Mouse (Mus musculus): ENCODE results near the gene Otof. TPM values are rescaled to one million over a fixed set of nuclear protein-coding genes. Genes with fewer than 3 reads are reported as not detected.
A peak's percentile ranks its signal among the peaks of the same experiment; 100 is the strongest.

Otof gene
- polyA plus RNA-seq, 1 experiment from 2014 or later: 0.84 TPM

DNA sequence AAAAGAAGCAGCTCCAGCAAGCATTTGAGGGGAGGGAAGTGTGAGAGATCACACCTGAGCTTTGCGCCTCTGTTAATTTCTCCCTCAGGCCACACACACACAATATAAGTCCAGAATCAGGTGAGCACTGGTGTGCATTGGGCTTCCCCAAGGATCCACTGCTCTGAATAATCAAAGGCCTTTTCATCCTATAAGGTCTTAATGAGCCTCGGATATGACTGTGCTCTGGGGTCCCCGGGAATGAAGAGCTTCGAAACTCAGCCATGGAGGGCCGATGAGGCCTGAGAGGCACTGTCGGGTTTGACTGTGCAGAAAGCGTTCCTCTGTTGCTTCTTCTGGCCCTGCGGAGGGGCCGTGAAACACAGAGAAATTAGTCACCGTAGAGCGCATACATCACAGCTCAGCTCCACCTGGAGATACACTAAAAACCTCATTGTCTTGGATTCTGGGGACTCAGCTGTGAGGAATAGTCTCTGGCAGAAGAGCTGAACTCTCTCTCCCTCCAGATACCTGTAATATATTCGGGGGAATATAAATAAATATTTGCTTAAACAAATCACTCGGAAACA lies 17.3 kb downstream of the Otof start:
- Histone ChIP-seq H3K4me2 (ENCODE audit: low read depth, low read length) (no peak overlapping the region), H3K9me3 (ENCODE audit: control insufficient read depth, low read length) (no peaks in the 10 kb centered on the region), H3K36me3 (ENCODE audit: control insufficient read depth, insufficient read depth, low read length) (no peaks in the 10 kb centered on the region), H3K27ac (ENCODE audit: low read length) (no peak overlapping the region), H3K27me3 (ENCODE audit: control insufficient read depth, insufficient read depth, low read depth, low read length) (no peaks in the 10 kb centered on the region), H3K9ac (ENCODE audit: low read length) (no peak overlapping the region), H3K4me1 (replicated peaks; ENCODE audit: control insufficient read depth, insufficient read depth, low read length) (no peaks in the 10 kb centered on the region), H3K4me3 (ENCODE audit: low read length) (no peak overlapping the region)
- no peak for ATAC-seq (ENCODE audit: low read depth)
- whole genome bisulfite sequencing: 75% methylated on average over 13 of the region's 13 CpGs

DNA sequence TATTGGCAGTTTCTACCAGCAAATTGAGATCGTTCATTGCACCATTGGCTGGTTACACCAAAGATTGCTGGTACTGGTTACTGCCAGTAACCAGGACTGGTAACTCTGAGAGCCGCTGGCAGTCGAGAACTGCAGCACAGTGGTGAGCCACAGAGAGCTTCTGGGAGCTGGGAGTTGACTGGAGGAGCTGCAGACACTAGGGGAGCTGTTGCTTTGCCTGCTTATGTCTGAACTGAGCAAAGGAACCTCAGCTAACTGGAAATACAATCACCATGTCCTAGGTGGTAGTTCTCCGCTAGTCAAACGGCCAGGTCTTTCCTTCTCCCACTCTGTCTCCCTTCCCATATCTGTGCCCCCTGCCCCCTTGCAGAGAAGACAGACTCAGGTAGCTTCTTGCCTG lies 19.5 kb downstream of the Otof start:
- Histone ChIP-seq H3K27ac (ENCODE audit: low read length) (no peak overlapping the region), H3K27me3 (ENCODE audit: control insufficient read depth, insufficient read depth, low read depth, low read length) (no peaks in the 10 kb centered on the region), H3K4me2 (ENCODE audit: low read depth, low read length) (no peak overlapping the region), H3K9me3 (ENCODE audit: control insufficient read depth, low read length) (no peaks in the 10 kb centered on the region), H3K9ac (ENCODE audit: low read length) (no peak overlapping the region), H3K4me3 (ENCODE audit: low read length) (no peak overlapping the region), H3K36me3 (ENCODE audit: control insufficient read depth, insufficient read depth, low read length) (no peaks in the 10 kb centered on the region), H3K4me1 (replicated peaks; ENCODE audit: control insufficient read depth, insufficient read depth, low read length) (no peaks in the 10 kb centered on the region)
- ATAC-seq (ENCODE audit: low read depth): no peak
- 57% methylated on average over 5 of the region's 5 CpGs for WGBS

DNA sequence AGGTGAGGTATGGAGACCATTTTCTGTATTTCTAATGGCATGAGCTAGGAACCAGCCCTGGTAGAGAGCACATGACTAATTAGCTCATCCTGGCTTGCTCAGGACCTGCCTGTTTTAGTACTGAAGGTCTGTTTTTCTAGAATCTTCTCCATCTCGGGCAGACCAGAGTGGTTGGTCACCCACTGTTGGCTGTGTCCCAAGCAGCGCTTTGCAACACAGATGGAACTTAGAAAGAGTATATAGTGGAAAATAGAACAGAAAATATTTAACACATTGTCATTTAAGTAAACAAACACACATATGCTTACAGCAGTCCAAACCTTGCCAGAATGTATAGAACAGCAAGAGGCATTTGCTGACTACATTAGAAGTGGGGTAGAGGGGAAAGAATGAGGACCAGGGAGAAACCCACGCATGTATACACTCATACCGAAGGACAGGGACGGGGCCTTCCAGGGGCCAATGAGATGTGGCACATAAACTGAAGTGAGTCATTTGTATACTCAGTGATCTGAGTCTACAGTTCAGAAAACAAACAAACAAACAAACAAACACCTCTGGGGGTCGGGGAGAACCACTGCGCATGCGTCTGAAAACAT lies 21.3 kb downstream of the Otof start:
- no peaks in the 10 kb centered on the region for H3K36me3 ChIP-seq (ENCODE audit: control insufficient read depth, insufficient read depth, low read length)
- ATAC-seq (ENCODE audit: low read depth): peak; percentile 66
- H3K9ac ChIP-seq (ENCODE audit: low read length): no peak overlapping the region
- H3K9me3 ChIP-seq (ENCODE audit: control insufficient read depth, low read length): no peaks in the 10 kb centered on the region
- 66% methylated on average over 8 of the region's 8 CpGs for WGBS
- H3K27ac ChIP-seq (ENCODE audit: low read length): no peak overlapping the region
- H3K4me2 ChIP-seq (ENCODE audit: low read depth, low read length): no peak overlapping the region
- no peaks in the 10 kb centered on the region for H3K27me3 ChIP-seq (ENCODE audit: control insufficient read depth, insufficient read depth, low read depth, low read length)
- H3K4me3 ChIP-seq (ENCODE audit: low read length): no peak overlapping the region
- H3K4me1 ChIP-seq (replicated peaks; ENCODE audit: control insufficient read depth, insufficient read depth, low read length): no peaks in the 10 kb centered on the region

DNA sequence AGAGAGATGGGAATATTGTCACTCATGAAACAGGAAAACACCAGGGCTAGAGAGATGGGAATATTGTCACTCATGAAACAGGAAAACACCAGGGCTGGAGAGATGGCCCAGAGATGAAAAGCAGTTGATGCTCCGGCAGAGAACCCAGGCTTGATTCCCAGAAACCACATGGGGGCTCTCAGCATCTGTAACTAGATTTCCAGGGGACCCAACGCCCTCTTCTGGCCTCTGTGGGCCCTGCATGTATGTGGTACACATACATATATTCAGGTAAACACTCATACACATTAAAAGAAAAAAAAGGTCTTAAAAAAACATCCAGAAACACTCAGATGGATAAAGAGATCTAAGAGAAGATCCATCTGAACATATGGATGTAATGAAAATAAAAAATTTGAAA lies 22.8 kb downstream of the Otof start:
- Histone ChIP-seq H3K27ac (ENCODE audit: low read length) (no peak overlapping the region), H3K27me3 (ENCODE audit: control insufficient read depth, insufficient read depth, low read depth, low read length) (no peaks in the 10 kb centered on the region), H3K4me2 (ENCODE audit: low read depth, low read length) (no peak overlapping the region), H3K9ac (ENCODE audit: low read length) (no peak overlapping the region), H3K4me3 (ENCODE audit: low read length) (no peak overlapping the region), H3K4me1 (replicated peaks; ENCODE audit: control insufficient read depth, insufficient read depth, low read length) (peaks cover under 1% of the 10 kb centered on the region; the same call in 1 of the 2 replicates), H3K9me3 (ENCODE audit: control insufficient read depth, low read length) (no peaks in the 10 kb centered on the region), H3K36me3 (ENCODE audit: control insufficient read depth, insufficient read depth, low read length) (no peaks in the 10 kb centered on the region)
- WGBS: 40% methylated on average over 2 of the region's 2 CpGs
- no peak for ATAC-seq (ENCODE audit: low read depth)

DNA sequence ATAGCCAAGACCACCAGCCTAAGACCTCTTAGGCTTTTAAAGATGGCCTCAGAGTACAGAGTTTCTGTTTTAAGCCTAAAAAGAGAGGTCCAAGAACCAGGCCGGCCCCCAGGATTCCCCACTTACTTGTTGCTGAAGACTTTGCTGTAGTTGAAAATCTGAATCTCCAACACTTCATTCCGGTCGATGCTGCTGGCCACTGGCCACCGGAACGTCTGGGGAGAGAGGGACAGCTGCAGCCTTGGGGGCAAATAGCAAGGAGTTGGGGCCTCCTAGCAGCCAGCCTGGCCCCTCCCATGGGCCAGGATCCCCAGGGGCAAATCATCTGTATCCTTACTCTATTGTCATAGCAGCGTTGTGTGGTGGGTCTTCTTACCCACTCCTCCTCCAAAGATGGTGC lies 34.3 kb downstream of the Otof start:
- H3K4me1 ChIP-seq (replicated peaks; ENCODE audit: control insufficient read depth, insufficient read depth, low read length): peaks cover 8% of the 10 kb centered on the region; the same call in 1 of the 2 replicates
- no peaks in the 10 kb centered on the region for H3K27me3 ChIP-seq (ENCODE audit: control insufficient read depth, insufficient read depth, low read depth, low read length)
- no peaks in the 10 kb centered on the region for H3K36me3 ChIP-seq (ENCODE audit: control insufficient read depth, insufficient read depth, low read length)
- no peak overlapping the region for H3K4me3 ChIP-seq (ENCODE audit: low read length)
- ATAC-seq (ENCODE audit: low read depth): no peak; the same call in 1 of the 2 replicates
- H3K27ac ChIP-seq (ENCODE audit: low read length): no peak overlapping the region
- H3K9ac ChIP-seq (ENCODE audit: low read length): no peak overlapping the region
- no peaks in the 10 kb centered on the region for H3K9me3 ChIP-seq (ENCODE audit: control insufficient read depth, low read length)
- no peak overlapping the region for H3K4me2 ChIP-seq (ENCODE audit: low read depth, low read length)
- WGBS: 57% methylated on average over 6 of the region's 6 CpGs

DNA sequence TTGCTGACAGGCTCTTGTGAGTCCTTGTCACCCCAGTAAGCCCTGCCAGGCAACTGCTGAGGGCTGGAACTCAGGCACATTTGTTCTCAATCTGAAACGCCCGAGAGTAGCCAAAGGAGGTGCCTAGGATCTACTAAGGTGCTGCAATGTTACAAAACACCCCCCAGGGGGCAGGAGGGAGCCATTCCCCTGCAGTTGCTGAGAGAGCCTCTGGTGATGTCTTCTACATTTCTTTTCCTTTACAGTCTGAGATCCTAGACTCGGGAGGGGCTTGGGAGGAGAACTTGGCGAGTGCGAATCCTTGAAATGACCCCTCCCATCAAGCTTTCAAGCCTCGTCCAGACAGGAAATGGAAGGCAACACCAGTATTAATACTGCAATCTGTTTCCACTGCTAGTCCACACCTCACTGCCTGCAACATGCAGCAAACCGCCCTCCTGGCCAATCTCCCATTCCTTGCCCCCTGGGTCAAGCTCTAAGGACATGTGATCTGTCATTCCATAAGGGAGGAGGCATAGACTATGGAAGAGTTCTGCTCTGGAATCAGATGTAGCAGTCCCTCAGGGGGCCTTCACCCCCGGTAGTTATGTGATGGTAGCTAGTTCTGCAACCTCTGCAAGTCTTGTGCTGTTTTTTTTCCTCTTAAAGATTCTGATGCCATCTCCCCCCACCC lies 38.0 kb downstream of the Otof start:
- WGBS: 15% methylated on average over 8 of the region's 8 CpGs
- ATAC-seq (ENCODE audit: low read depth): peak; percentile 85
- H3K36me3 ChIP-seq (ENCODE audit: control insufficient read depth, insufficient read depth, low read length): no peaks in the 10 kb centered on the region
- no peaks in the 10 kb centered on the region for H3K27me3 ChIP-seq (ENCODE audit: control insufficient read depth, insufficient read depth, low read depth, low read length)
- no peak overlapping the region for H3K4me3 ChIP-seq (ENCODE audit: low read length)
- H3K27ac ChIP-seq (ENCODE audit: low read length): no peak overlapping the region
- no peak overlapping the region for H3K9ac ChIP-seq (ENCODE audit: low read length)
- peak overlapping the region; percentile 7; the same call in 1 of the 2 replicates for H3K4me2 ChIP-seq (ENCODE audit: low read depth, low read length)
- peaks cover 8% of the 10 kb centered on the region; the same call in 1 of the 2 replicates for H3K4me1 ChIP-seq (replicated peaks; ENCODE audit: control insufficient read depth, insufficient read depth, low read length)
- H3K9me3 ChIP-seq (ENCODE audit: control insufficient read depth, low read length): no peaks in the 10 kb centered on the region

DNA sequence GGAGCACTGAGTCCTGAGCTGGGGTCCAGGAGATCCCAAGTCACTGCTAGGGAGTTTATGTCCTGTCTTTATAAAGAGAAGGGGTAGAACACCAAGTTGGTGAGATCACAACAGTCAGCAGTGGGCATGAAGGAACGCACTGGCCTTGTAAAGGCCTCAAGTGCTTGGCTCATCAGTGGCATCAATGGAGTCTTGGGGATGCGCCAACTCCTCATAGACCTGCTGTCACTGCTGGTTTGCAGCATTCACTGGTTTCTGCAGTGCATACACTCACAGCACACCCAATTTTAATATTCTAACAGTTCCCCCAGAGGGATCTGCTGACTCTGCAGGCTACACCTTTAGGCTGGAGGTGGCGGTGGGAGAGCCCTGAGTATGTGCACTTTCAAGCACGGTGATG lies 38.6 kb downstream of the Otof start:
- Histone ChIP-seq H3K27me3 (ENCODE audit: control insufficient read depth, insufficient read depth, low read depth, low read length) (no peaks in the 10 kb centered on the region), H3K27ac (ENCODE audit: low read length) (no peak overlapping the region), H3K4me2 (ENCODE audit: low read depth, low read length) (no peak overlapping the region), H3K9me3 (ENCODE audit: control insufficient read depth, low read length) (no peaks in the 10 kb centered on the region), H3K4me3 (ENCODE audit: low read length) (no peak overlapping the region), H3K36me3 (ENCODE audit: control insufficient read depth, insufficient read depth, low read length) (no peaks in the 10 kb centered on the region), H3K9ac (ENCODE audit: low read length) (0 out of 2 replicates have a peak overlapping the region, but pooled peaks have one; percentile 4), H3K4me1 (replicated peaks; ENCODE audit: control insufficient read depth, insufficient read depth, low read length) (peaks cover 8% of the 10 kb centered on the region; the same call in 1 of the 2 replicates)
- no peak for ATAC-seq (ENCODE audit: low read depth)
- 70% methylated on average over 4 of the region's 4 CpGs for WGBS

DNA sequence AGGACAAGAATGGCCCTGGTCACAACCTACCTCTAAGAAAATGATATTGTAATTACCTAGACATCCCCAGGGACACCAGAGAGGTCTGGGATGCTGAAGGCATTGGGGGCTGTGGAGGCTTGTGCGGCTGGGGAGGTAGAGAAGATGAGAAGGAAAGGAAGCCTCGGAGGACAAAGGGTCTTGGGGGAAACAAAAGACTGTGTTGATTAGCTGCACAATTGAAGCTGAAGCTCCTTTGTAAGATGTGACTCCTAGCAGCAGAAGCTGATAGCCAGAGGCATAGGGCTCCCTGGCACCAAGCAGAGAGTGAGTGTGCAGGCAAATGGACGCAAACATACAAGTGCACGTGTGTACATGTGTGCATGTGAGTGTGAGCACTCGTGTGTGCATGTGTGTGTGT lies 45.1 kb downstream of the Otof start:
- WGBS: 72% methylated on average over 5 of the region's 5 CpGs
- no peak overlapping the region for H3K4me2 ChIP-seq (ENCODE audit: low read depth, low read length)
- no peak overlapping the region for H3K9ac ChIP-seq (ENCODE audit: low read length)
- no peak for ATAC-seq (ENCODE audit: low read depth)
- H3K36me3 ChIP-seq (ENCODE audit: control insufficient read depth, insufficient read depth, low read length): no peaks in the 10 kb centered on the region
- H3K9me3 ChIP-seq (ENCODE audit: control insufficient read depth, low read length): no peaks in the 10 kb centered on the region
- no peak overlapping the region for H3K4me3 ChIP-seq (ENCODE audit: low read length)
- H3K4me1 ChIP-seq (replicated peaks; ENCODE audit: control insufficient read depth, insufficient read depth, low read length): no peaks in the 10 kb centered on the region
- H3K27me3 ChIP-seq (ENCODE audit: control insufficient read depth, insufficient read depth, low read depth, low read length): no peaks in the 10 kb centered on the region
- H3K27ac ChIP-seq (ENCODE audit: low read length): no peak overlapping the region

DNA sequence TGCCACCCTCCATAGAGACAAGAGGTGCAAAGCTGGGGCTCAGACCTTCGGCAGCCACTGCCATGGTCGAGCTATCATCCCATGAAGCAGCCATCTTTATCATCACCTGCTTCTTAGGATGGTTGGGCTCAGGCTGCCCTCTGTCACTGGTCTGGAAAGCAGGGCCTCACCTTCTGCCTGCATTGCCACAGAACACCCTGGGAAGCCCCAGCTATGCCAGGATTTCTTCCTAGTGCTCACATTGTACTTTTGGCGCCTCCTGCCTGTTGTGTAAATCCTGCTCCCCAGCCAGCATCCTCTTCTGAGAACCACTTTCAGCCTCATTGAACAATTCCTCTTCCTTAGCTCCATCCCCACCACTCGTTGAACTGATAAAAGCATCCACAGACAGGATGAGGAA lies 45.9 kb downstream of the Otof start:
- H3K9ac ChIP-seq (ENCODE audit: low read length): no peak overlapping the region
- no peak overlapping the region for H3K27ac ChIP-seq (ENCODE audit: low read length)
- no peaks in the 10 kb centered on the region for H3K4me1 ChIP-seq (replicated peaks; ENCODE audit: control insufficient read depth, insufficient read depth, low read length)
- no peaks in the 10 kb centered on the region for H3K27me3 ChIP-seq (ENCODE audit: control insufficient read depth, insufficient read depth, low read depth, low read length)
- ATAC-seq (ENCODE audit: low read depth): no peak
- 58% methylated on average over 4 of the region's 4 CpGs for WGBS
- no peaks in the 10 kb centered on the region for H3K9me3 ChIP-seq (ENCODE audit: control insufficient read depth, low read length)
- no peaks in the 10 kb centered on the region for H3K36me3 ChIP-seq (ENCODE audit: control insufficient read depth, insufficient read depth, low read length)
- no peak overlapping the region for H3K4me3 ChIP-seq (ENCODE audit: low read length)
- no peak overlapping the region for H3K4me2 ChIP-seq (ENCODE audit: low read depth, low read length)

All from lung, embryonic 16.5 days (tissue).